In genomic region chr13:21215275-21215983, GRCm38 (mm10) we compare ENCODE assay signal across 8 mouse cellular contexts. TPM values are rescaled to one million over a fixed set of nuclear protein-coding genes. Genes with fewer than 3 reads are reported as not detected.
DNase-seq lines count a peak whose midpoint lies in the region; ATAC-seq and TF ChIP-seq lines count a peak whose summit lies in the region.

No protein-coding gene starts in this region.

- ATAC-seq in forebrain, embryonic 11.5 days (replicated peaks; ENCODE audit: low FRiP score): peak; percentile 90
- ATAC-seq in liver, postnatal 0 days: peak; percentile 82
- ATAC-seq in neural tube, embryonic 14.5 days (ENCODE audit: low read depth): peak; percentile 89

- no peaks in the 10 kb centered on the region for H3K27me3 ChIP-seq in forebrain, embryonic 11.5 days (ENCODE audit: control insufficient read depth, insufficient read depth, low read length)
- no peaks in the 10 kb centered on the region for H3K27me3 ChIP-seq in liver, postnatal 0 days (ENCODE audit: insufficient read depth, low read length)
- H3K27me3 ChIP-seq in neural tube, embryonic 14.5 days (ENCODE audit: control insufficient read depth, insufficient read depth, low read length): no peaks in the 10 kb centered on the region

- peak overlapping the region; percentile 29; the same call in 1 of the 2 replicates for H3K9ac ChIP-seq in forebrain, embryonic 11.5 days (ENCODE audit: low read length)
- 0 out of 2 replicates have a peak overlapping the region, but pooled peaks have one; percentile 21 for H3K9ac ChIP-seq in liver, postnatal 0 days (replicated peaks)
- H3K9ac ChIP-seq in neural tube, embryonic 14.5 days (replicated peaks; ENCODE audit: low read depth, low read length): no peak overlapping the region

- H3K36me3 ChIP-seq in forebrain, embryonic 11.5 days (ENCODE audit: control insufficient read depth, insufficient read depth, low read length): no peaks in the 10 kb centered on the region
- no peaks in the 10 kb centered on the region for H3K36me3 ChIP-seq in liver, postnatal 0 days (replicated peaks; ENCODE audit: insufficient read depth, low read length)
- H3K36me3 ChIP-seq in neural tube, embryonic 14.5 days (ENCODE audit: control insufficient read depth, insufficient read depth, low read length): no peaks in the 10 kb centered on the region

- H3K4me2 ChIP-seq in forebrain, embryonic 11.5 days (ENCODE audit: low read depth, low read length, severe bottlenecking): peak overlapping the region; percentile 49
- peak overlapping the region; percentile 70 for H3K4me2 ChIP-seq in liver, postnatal 0 days (ENCODE audit: low read depth, low read length)
- H3K4me2 ChIP-seq in neural tube, embryonic 14.5 days (ENCODE audit: low read depth, low read length): peak overlapping the region; percentile 41

- peak; percentile 65 for DNase-seq in MEL-GATA-1-ER (ENCODE audit: extremely low read depth, low read depth)
- DNase-seq in c-Kit-positive CD71-negative TER-119-negative erythroid progenitor cells, embryonic 14.5 days (ENCODE audit: low read depth): peak; percentile 70
- DNase-seq in forebrain, embryonic 11.5 days (ENCODE audit: low spot score): peak; percentile 87
- peak; percentile 40 to 58 for DNase-seq in heart, postnatal 10 days
- DNase-seq in layer of hippocampus, adult 11-12 months (ENCODE audit: low spot score): peak; percentile 83
- peak; percentile 74 for DNase-seq in liver, postnatal 0 days
- peak; percentile 66 for DNase-seq in urinary bladder, postnatal 25 days (ENCODE audit: low spot score)

- H3K9me3 ChIP-seq in forebrain, embryonic 11.5 days (ENCODE audit: control insufficient read depth, low read length): peaks cover 3% of the 10 kb centered on the region; the same call in 1 of the 2 replicates
- peaks cover 8% of the 10 kb centered on the region for H3K9me3 ChIP-seq in liver, postnatal 0 days (ENCODE audit: low read length)
- no peaks in the 10 kb centered on the region for H3K9me3 ChIP-seq in neural tube, embryonic 14.5 days (ENCODE audit: control insufficient read depth, low read length)

- no peak for TF ChIP-seq EP300 in liver, postnatal 0 days (IDR thresholded peaks at IDR 0.05; ENCODE audit: low read depth)

- intact Hi-C loops in heart, postnatal 10 days (cut with DNase I): loop anchor here (5.0 kb wide), 1 partner anchor 112 kb away; no protein-coding TSS in a partner anchor

- no peak for TF ChIP-seq CTCF in liver, postnatal 0 days (IDR thresholded peaks at IDR 0.05; ENCODE audit: low read depth)

- peak overlapping the region; percentile 34 for H3K4me3 ChIP-seq in forebrain, embryonic 11.5 days (ENCODE audit: low read depth, low read length)
- peak overlapping the region; percentile 24 for H3K4me3 ChIP-seq in liver, postnatal 0 days (ENCODE audit: low read depth, low read length)
- peak overlapping the region; percentile 23 for H3K4me3 ChIP-seq in neural tube, embryonic 14.5 days (ENCODE audit: low read depth, low read length)

- H3K27ac ChIP-seq in forebrain, embryonic 11.5 days (ENCODE audit: low read depth, low read length): no peak overlapping the region
- no peak overlapping the region for H3K27ac ChIP-seq in liver, postnatal 0 days (ENCODE audit: low read depth)
- H3K27ac ChIP-seq in neural tube, embryonic 14.5 days (ENCODE audit: low read depth, low read length): no peak overlapping the region

- WGBS in forebrain, embryonic 11.5 days: 2% methylated on average over 20 of the region's 20 CpGs
- 3% methylated on average over 20 of the region's 20 CpGs for WGBS in liver, postnatal 0 days (ENCODE audit: insufficient replicate concordance)
- WGBS in neural tube, embryonic 14.5 days: 3% methylated on average over 20 of the region's 20 CpGs

- no peaks in the 10 kb centered on the region for H3K4me1 ChIP-seq in forebrain, embryonic 11.5 days (replicated peaks; ENCODE audit: control insufficient read depth, insufficient read depth, low read length)
- peaks cover 6% of the 10 kb centered on the region; the same call in 1 of the 2 replicates for H3K4me1 ChIP-seq in liver, postnatal 0 days (ENCODE audit: insufficient read depth)
- H3K4me1 ChIP-seq in neural tube, embryonic 14.5 days (ENCODE audit: control insufficient read depth, insufficient read depth, low read length): no peaks in the 10 kb centered on the region

RNA-seq across cellular contexts. Expression of gene Trim27, which starts 36.2 kb away (rescaled TPM):
- polyA plus RNA-seq in forebrain, embryonic 11.5 days (2014; fragmentation: Nextera tagmentation; extraction: Ambion mirVana): 178 and 183 TPM in 2 replicates
- total RNA-seq in heart, postnatal 10 days (2021): 10 to 100 TPM; 26.9 to 33.6 TPM
- polyA plus RNA-seq in liver, postnatal 0 days (2015; fragmentation: Nextera tagmentation; extraction: Ambion mirVana): 36.5 and 36.7 TPM in 2 replicates
- polyA plus RNA-seq in neural tube, embryonic 14.5 days (2014; fragmentation: Nextera tagmentation; extraction: Ambion mirVana): 68.2 and 87.9 TPM in 2 replicates
